Mouse (Mus musculus) embryonic fibroblast, embryonic 13.5 days (primary cell): ENCODE results near the gene Nek3. TPM values are rescaled to one million over a fixed set of nuclear protein-coding genes. Genes with fewer than 3 reads are reported as not detected.

Source experiments
- H3K27ac ChIP-seq: 2 replicates; pipeline ENCODE4 v1.5.1; 2012; ENCODE audit warnings: low read length, control low read depth, inconsistent platforms; ENCODE audit not compliant: insufficient read depth
- H3K4me1 ChIP-seq: 2 replicates; pipeline ENCODE4 v1.6.1; 2011; ENCODE audit warnings: low read length; ENCODE audit not compliant: control insufficient read depth, insufficient read depth
- H3K4me3 ChIP-seq: 2 replicates; pipeline ENCODE4 v1.5.1; 2011; ENCODE audit warnings: mild to moderate bottlenecking, control low read depth, low read length; ENCODE audit not compliant: insufficient read depth
- CTCF ChIP-seq: IDR thresholded peaks from 2 replicates; pipeline ENCODE4 v1.5.1; 2011; ENCODE audit warnings: mild to moderate bottlenecking, control low read depth, low read length, moderate library complexity, borderline replicate concordance; ENCODE audit not compliant: insufficient read depth
- POLR2A ChIP-seq: IDR thresholded peaks from 2 replicates; pipeline ENCODE4 v1.6.1; 2011; ENCODE audit warnings: low read depth, mild to moderate bottlenecking, control low read depth, low read length, moderate library complexity
- polyA plus RNA-seq: library from polyadenylated mRNA; stranded (reverse); fragments of >200 nt; gene quantifications from 2 replicates; pipeline ENCODE4 v1.2.4, GENCODE M21; 2011; ENCODE audit warnings: low read depth; ENCODE audit not compliant: missing spikeins, insufficient read length

The Nek3 gene
- polyA plus RNA-seq, 1 experiment, result 4.3 TPM

- TF ChIP-seq CTCF (no peak), POLR2A (no peak)
- H3K4me3 ChIP-seq, result no peak overlapping the region
- no peaks in the 10 kb centered on the region for H3K4me1 ChIP-seq
- no peak overlapping the region for H3K27ac ChIP-seq
These were observed 77.0 kb downstream of the Nek3 start for GRCm38 (mm10) chr8:22089226-22089625.

GRCm38 (mm10) chr8:22079313-22080007 lies 86.8 kb downstream of the Nek3 start:
- TF ChIP-seq POLR2A, result no peak
- TF ChIP-seq CTCF, result no peak

More at GRCm38 (mm10) chr8:22079313-22080007, 86.8 kb downstream of the Nek3 start:
- Histone ChIP-seq H3K27ac (no peak overlapping the region), H3K4me1 (no peaks in the 10 kb centered on the region), H3K4me3 (no peak overlapping the region)

Other genes starting within 250 kb of the Nek3 start
- gene Defb15, start 233.7 kb downstream of the Nek3 start, polyA plus RNA-seq, result not detected in 2 replicates
- not detected in 2 replicates for gene Defb35, start 228.1 kb downstream of the Nek3 start, polyA plus RNA-seq
- not detected in 2 replicates for gene Defb13, start 219.7 kb downstream of the Nek3 start, polyA plus RNA-seq
- gene Fam90a1a, start 207.7 kb downstream of the Nek3 start, polyA plus RNA-seq, result not detected in 2 replicates
- not detected in 2 replicates for gene Ccdc70, start 196.7 kb downstream of the Nek3 start, polyA plus RNA-seq
- not detected in 2 replicates for gene Atp7b, start 106.1 kb downstream of the Nek3 start, polyA plus RNA-seq
- 33.8 and 34.8 TPM in 2 replicates for gene Alg11, start 105.7 kb downstream of the Nek3 start, polyA plus RNA-seq
- gene Nek5, start 41.4 kb downstream of the Nek3 start, polyA plus RNA-seq, result not detected in 2 replicates
- 57.2 and 63.5 TPM in 2 replicates for gene Ckap2, start 19.4 kb upstream of the Nek3 start, polyA plus RNA-seq
- 29.0 and 43.9 TPM in 2 replicates for gene Vps36, start 26.4 kb upstream of the Nek3 start, polyA plus RNA-seq
- gene Thsd1, start 60.9 kb upstream of the Nek3 start, polyA plus RNA-seq, result 1.3 and 1.6 TPM in 2 replicates
- gene Tpte, start 117.0 kb upstream of the Nek3 start, polyA plus RNA-seq, result not detected in 2 replicates
- 7.5 and 10.2 TPM in 2 replicates for gene Slc25a15, start 232.2 kb upstream of the Nek3 start, polyA plus RNA-seq
- gene Mrps31, start 244.9 kb upstream of the Nek3 start, polyA plus RNA-seq, result 21.7 and 22.1 TPM in 2 replicates